Mouse (Mus musculus) T-helper 2 cell (primary cell): ENCODE measurements around the gene Prol1.
"Not testable (repeated sequence)": the region's sequence is repeated elsewhere in the genome, so short reads cannot be mapped to it uniquely, and the experiment has no call there.

Experiments
- in situ Hi-C: fragments of 300-600 bp; cut with MboI, MseI; formaldehyde crosslinking; loops from one replicate; pipeline ENCODE4 v1.15.1; 2025; ENCODE audit warnings: high pct_unique_total_duplicates

Gene Prol1

GRCm38 (mm10) chr5:88317012-88317411 is at the start of gene Prol1:
TSS of gene Prol1 (plus strand) at chr5:88317312.
- in situ Hi-C loops: no loop called here

DNA sequence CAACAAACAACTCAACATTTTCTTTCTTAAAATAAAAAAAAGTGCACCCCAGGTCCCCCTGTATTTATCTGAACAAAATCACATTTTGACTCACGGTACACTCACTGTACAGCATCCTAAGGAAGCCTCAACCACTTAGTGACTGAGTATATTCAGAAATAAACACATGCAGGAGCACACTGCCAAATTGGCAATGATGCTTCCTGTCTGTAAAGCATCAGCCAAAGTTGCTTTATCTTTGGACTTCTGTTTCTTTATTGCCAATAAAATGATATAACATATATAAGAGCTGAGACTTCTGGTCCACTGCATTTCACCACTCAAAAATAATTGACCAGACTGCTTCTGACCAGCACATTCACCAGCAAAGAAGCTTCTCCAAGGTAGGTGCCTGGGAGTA is 48.5 kb upstream of the Prol1 start, which contains the start of gene Gm7714:
Gm7714 (plus strand) TSS at position 301 of the 400 bp plus-strand sequence.
- in situ Hi-C loops: no loop called here

DNA sequence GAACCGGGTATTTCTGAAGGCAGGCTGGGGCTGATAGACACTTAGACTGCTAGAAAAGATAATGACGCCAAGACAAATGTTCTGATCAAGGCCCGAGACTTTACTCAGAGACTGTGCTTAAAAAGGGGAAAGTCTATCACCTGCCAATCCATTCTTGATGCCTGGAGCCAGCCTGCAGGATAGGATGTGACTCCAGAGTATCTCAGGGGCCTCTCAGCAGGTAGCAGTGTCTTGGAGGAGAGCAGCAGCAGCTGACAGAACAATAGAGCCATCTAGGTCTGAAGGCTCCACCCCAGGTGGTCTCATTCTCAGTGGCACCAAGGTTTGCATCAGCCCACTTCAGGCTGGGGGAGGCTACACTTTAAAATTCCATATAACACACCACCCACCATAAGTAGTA is 5.8 kb upstream of the Prol1 start:
- in situ Hi-C loops: not testable (repeated sequence)

GRCm38 (mm10) chr5:88348533-88348932 is 31.4 kb downstream of the Prol1 start:
- in situ Hi-C loops: not testable (repeated sequence)

DNA sequence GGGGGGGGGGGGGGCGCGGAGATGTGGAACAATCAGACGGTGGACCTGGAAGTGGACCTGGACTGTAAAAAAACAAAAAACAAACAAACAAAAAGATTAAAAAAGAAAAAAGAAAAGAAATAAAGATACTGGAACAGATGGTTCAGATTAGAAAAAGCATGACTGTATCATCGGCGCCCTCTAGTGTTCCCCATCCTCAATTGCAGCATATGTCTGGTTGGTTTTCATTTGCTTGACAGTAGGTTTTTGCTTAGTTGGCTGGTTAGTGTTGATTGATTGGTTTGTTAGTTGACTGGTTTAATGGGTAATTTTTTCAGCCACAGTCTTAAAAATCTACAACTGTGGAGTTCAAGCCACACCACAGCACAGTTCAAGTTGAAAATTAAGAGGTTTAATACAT is 47.7 kb downstream of the Prol1 start:
- in situ Hi-C loops: loop anchor here (25.0 kb wide), 1 partner anchor 1502 kb away; no protein-coding TSS in a partner anchor

DNA sequence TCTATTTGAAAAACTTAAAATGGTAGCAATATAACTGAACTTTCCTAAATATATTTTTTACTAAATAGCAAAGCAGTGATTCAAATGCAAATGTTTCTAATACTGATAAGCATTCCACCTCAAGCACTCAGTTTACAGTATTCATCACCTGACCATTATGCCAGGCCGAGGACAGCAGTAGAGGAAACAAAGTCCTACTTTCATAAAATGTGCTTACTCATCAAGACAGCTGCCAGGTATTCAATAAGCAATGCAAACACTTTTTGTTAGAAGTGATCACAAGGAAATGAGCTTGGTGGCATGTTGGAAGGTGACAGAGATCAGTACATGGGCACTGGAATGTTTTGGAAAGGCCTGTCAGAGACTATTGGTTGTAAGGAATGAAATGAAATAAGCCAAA is 49.8 kb downstream of the Prol1 start:
- in situ Hi-C loops: loop anchor here (25.0 kb wide), 1 partner anchor 1505 kb away; no protein-coding TSS in a partner anchor

GRCm38 (mm10) chr5:88370578-88371232 is 53.6 kb downstream of the Prol1 start:
- in situ Hi-C loops: loop anchor here (25.0 kb wide), 1 partner anchor 1508 kb away; no protein-coding TSS in a partner anchor

GRCm38 (mm10) chr5:88372563-88372962 is 55.5 kb downstream of the Prol1 start:
- in situ Hi-C loops: loop anchor here (25.0 kb wide), 1 partner anchor 1510 kb away; no protein-coding TSS in a partner anchor

DNA sequence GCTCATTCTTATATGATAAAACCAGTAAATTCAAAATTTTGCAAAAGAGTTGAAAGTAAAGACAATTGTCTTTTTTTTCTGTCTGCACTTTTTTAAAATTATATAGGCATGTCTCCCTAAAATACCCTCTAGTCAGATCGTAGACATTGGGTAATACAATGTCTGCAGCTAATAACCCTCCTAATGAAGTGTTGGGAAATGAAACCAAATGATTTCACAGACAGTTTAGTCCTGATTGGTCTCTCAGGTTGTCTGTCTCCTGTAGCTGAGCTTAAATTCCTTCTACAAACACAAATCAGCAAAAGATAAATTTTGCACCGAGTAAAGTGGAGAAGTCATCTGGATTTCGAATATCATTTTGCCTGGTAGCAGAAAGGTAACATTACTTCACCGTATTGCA is 58.7 kb downstream of the Prol1 start, which contains the start of gene Amtn:
Amtn (plus strand) TSS at position 301 of the 400 bp plus-strand sequence.
- in situ Hi-C loops: no loop called here
